Mouse (Mus musculus): Measurements from ENCODE around the gene Ak8. TPM values are rescaled to one million over a fixed set of nuclear protein-coding genes. Genes with fewer than 3 reads are reported as not detected.

The Ak8 gene
- polyA plus RNA-seq, 1 experiment from 2014 or later, result 0.83 TPM

- WGBS, result 58% methylated on average over 5 of the region's 5 CpGs
- 0 out of 2 replicates have a peak, but pooled peaks cover 7% of the 10 kb centered on the region for H3K4me1 ChIP-seq
- no peak overlapping the region for H3K4me3 ChIP-seq
- no peak for ATAC-seq
- H3K9me3 ChIP-seq (replicated peaks), result no peaks in the 10 kb centered on the region
- no peak overlapping the region for H3K4me2 ChIP-seq
- peaks cover 90% of the 10 kb centered on the region for H3K27me3 ChIP-seq
- no peak overlapping the region for H3K27ac ChIP-seq
- H3K36me3 ChIP-seq (ENCODE audit: poor library complexity, severe bottlenecking), result no peaks in the 10 kb centered on the region
- no peak overlapping the region for H3K9ac ChIP-seq
Observed at GRCm38 (mm10) chr2:28770697-28771096, 70.7 kb downstream of the Ak8 start.

GRCm38 (mm10) chr2:28774073-28774472, 74.1 kb downstream of the Ak8 start:
- WGBS, result 52% methylated on average over 8 of the region's 8 CpGs
- H3K9ac ChIP-seq, result no peak overlapping the region
- H3K4me3 ChIP-seq, result no peak overlapping the region
- H3K4me2 ChIP-seq, result no peak overlapping the region
- ATAC-seq, result no peak
- H3K27ac ChIP-seq, result no peak overlapping the region
- no peaks in the 10 kb centered on the region for H3K9me3 ChIP-seq (replicated peaks)
- peaks cover 7% of the 10 kb centered on the region; the same call in 1 of the 2 replicates for H3K4me1 ChIP-seq
- peaks cover 93% of the 10 kb centered on the region for H3K27me3 ChIP-seq
- no peaks in the 10 kb centered on the region for H3K36me3 ChIP-seq (ENCODE audit: poor library complexity, severe bottlenecking)

GRCm38 (mm10) chr2:28776728-28777127, 76.8 kb downstream of the Ak8 start:
- Histone ChIP-seq H3K36me3 (ENCODE audit: poor library complexity, severe bottlenecking) (no peaks in the 10 kb centered on the region), H3K4me1 (peaks cover 18% of the 10 kb centered on the region), H3K27ac (no peak overlapping the region), H3K9me3 (replicated peaks) (no peaks in the 10 kb centered on the region), H3K27me3 (peaks cover 91% of the 10 kb centered on the region), H3K4me2 (no peak overlapping the region), H3K9ac (no peak overlapping the region), H3K4me3 (no peak overlapping the region)
- ATAC-seq, result no peak
- 80% methylated on average over 2 of the region's 2 CpGs for WGBS

- peaks cover 18% of the 10 kb centered on the region for H3K4me1 ChIP-seq
- ATAC-seq, result peak; percentile 87
- WGBS, result 23% methylated on average over 16 of the region's 16 CpGs
- 0 out of 2 replicates have a peak overlapping the region, but pooled peaks have one; percentile 4 for H3K27ac ChIP-seq
- H3K36me3 ChIP-seq (ENCODE audit: poor library complexity, severe bottlenecking), result no peaks in the 10 kb centered on the region
- H3K4me2 ChIP-seq, result peak overlapping the region; percentile 3; the same call in 1 of the 2 replicates
- peaks cover 89% of the 10 kb centered on the region for H3K27me3 ChIP-seq
- H3K9ac ChIP-seq, result no peak overlapping the region
- H3K9me3 ChIP-seq (replicated peaks), result no peaks in the 10 kb centered on the region
- no peak overlapping the region for H3K4me3 ChIP-seq
Observed at GRCm38 (mm10) chr2:28780001-28780782, 80.2 kb downstream of the Ak8 start.

- Histone ChIP-seq H3K27me3 (peaks cover 89% of the 10 kb centered on the region), H3K4me2 (no peak overlapping the region), H3K36me3 (ENCODE audit: poor library complexity, severe bottlenecking) (no peaks in the 10 kb centered on the region), H3K27ac (no peak overlapping the region), H3K9me3 (replicated peaks) (no peaks in the 10 kb centered on the region), H3K4me1 (peaks cover 18% of the 10 kb centered on the region), H3K4me3 (no peak overlapping the region), H3K9ac (no peak overlapping the region)
- ATAC-seq, result no peak
- 73% methylated on average over 4 of the region's 4 CpGs for WGBS
Observed at GRCm38 (mm10) chr2:28781310-28781709, 81.3 kb downstream of the Ak8 start.

GRCm38 (mm10) chr2:28786355-28787066, 86.5 kb downstream of the Ak8 start:
- Histone ChIP-seq H3K9me3 (replicated peaks) (no peaks in the 10 kb centered on the region), H3K4me1 (no peaks in the 10 kb centered on the region; the same call in 1 of the 2 replicates), H3K27ac (no peak overlapping the region), H3K9ac (no peak overlapping the region), H3K4me3 (no peak overlapping the region), H3K4me2 (no peak overlapping the region), H3K27me3 (peaks cover 96% of the 10 kb centered on the region), H3K36me3 (ENCODE audit: poor library complexity, severe bottlenecking) (no peaks in the 10 kb centered on the region)
- ATAC-seq, result no peak
- WGBS, result 79% methylated on average over 16 of the region's 16 CpGs

- Histone ChIP-seq H3K9me3 (replicated peaks) (no peaks in the 10 kb centered on the region), H3K36me3 (ENCODE audit: poor library complexity, severe bottlenecking) (no peaks in the 10 kb centered on the region), H3K4me2 (no peak overlapping the region), H3K9ac (no peak overlapping the region), H3K27me3 (peaks cover 96% of the 10 kb centered on the region), H3K4me1 (no peaks in the 10 kb centered on the region; the same call in 1 of the 2 replicates), H3K4me3 (no peak overlapping the region), H3K27ac (no peak overlapping the region)
- no peak for ATAC-seq
- WGBS, result 76% methylated on average over 6 of the region's 6 CpGs
Observed at GRCm38 (mm10) chr2:28787067-28787619, 87.2 kb downstream of the Ak8 start.

GRCm38 (mm10) chr2:28792931-28793610, 93.1 kb downstream of the Ak8 start:
- Histone ChIP-seq H3K4me3 (no peak overlapping the region), H3K27me3 (peaks cover 74% of the 10 kb centered on the region), H3K4me1 (peaks cover 28% of the 10 kb centered on the region), H3K9ac (no peak overlapping the region), H3K4me2 (peak overlapping the region; percentile 30), H3K36me3 (ENCODE audit: poor library complexity, severe bottlenecking) (no peaks in the 10 kb centered on the region), H3K9me3 (replicated peaks) (no peaks in the 10 kb centered on the region), H3K27ac (no peak overlapping the region)
- no peak for ATAC-seq
- 25% methylated on average over 5 of the region's 6 CpGs for WGBS

- peaks cover 64% of the 10 kb centered on the region for H3K27me3 ChIP-seq
- ATAC-seq, result no peak
- no peak overlapping the region for H3K4me2 ChIP-seq
Observed at GRCm38 (mm10) chr2:28794623-28795022, 94.7 kb downstream of the Ak8 start.

GRCm38 (mm10) chr2:28796298-28796697, 96.3 kb downstream of the Ak8 start:
- Histone ChIP-seq H3K36me3 (ENCODE audit: poor library complexity, severe bottlenecking) (no peaks in the 10 kb centered on the region), H3K4me1 (peaks cover 39% of the 10 kb centered on the region), H3K9me3 (replicated peaks) (no peaks in the 10 kb centered on the region; the same call in 1 of the 2 replicates), H3K4me3 (no peak overlapping the region), H3K27ac (no peak overlapping the region), H3K4me2 (no peak overlapping the region), H3K27me3 (peaks cover 65% of the 10 kb centered on the region), H3K9ac (no peak overlapping the region)
- no peak for ATAC-seq
- 76% methylated on average over 8 of the region's 8 CpGs for WGBS

More at GRCm38 (mm10) chr2:28794623-28795022, 94.7 kb downstream of the Ak8 start:
- Histone ChIP-seq H3K27ac (no peak overlapping the region), H3K36me3 (ENCODE audit: poor library complexity, severe bottlenecking) (no peaks in the 10 kb centered on the region), H3K4me3 (no peak overlapping the region), H3K9ac (no peak overlapping the region), H3K9me3 (replicated peaks) (no peaks in the 10 kb centered on the region), H3K4me1 (peaks cover 39% of the 10 kb centered on the region)
- WGBS, result 68% methylated on average over 5 of the region's 5 CpGs

GRCm38 (mm10) chr2:28797490-28798106, 97.6 kb downstream of the Ak8 start:
- H3K4me1 ChIP-seq, result peaks cover 43% of the 10 kb centered on the region
- no peaks in the 10 kb centered on the region for H3K36me3 ChIP-seq (ENCODE audit: poor library complexity, severe bottlenecking)
- peak overlapping the region; percentile 34 for H3K4me2 ChIP-seq
- ATAC-seq, result peak; percentile 91
- peak overlapping the region; percentile 78 for H3K27ac ChIP-seq
- no peak overlapping the region for H3K4me3 ChIP-seq
- peaks cover 66% of the 10 kb centered on the region for H3K27me3 ChIP-seq
- no peak overlapping the region for H3K9ac ChIP-seq
- WGBS, result 14% methylated on average over 18 of the region's 18 CpGs
- H3K9me3 ChIP-seq (replicated peaks), result no peaks in the 10 kb centered on the region; the same call in 1 of the 2 replicates

Measured in forebrain, embryonic 13.5 days (tissue).